Mouse (Mus musculus) ES-E14 (cell line): Measurements from ENCODE around the gene Dnajc7. TPM values are rescaled to one million over a fixed set of nuclear protein-coding genes. Genes with fewer than 3 reads are reported as not detected.
"Not testable (repeated sequence)": the region's sequence is repeated elsewhere in the genome, so short reads cannot be mapped to it uniquely, and the experiment has no call there.

ENCODE experiments used
- DNase-seq: peaks from one replicate; pipeline ENCODE4 v3.0.0-alpha.2; 2013; ENCODE audit warnings: low read depth, low spot score
- H3K27ac ChIP-seq: 2 replicates; pipeline ENCODE4 v1.5.1; 2012; ENCODE audit warnings: low read depth, mild to moderate bottlenecking, low read length, moderate library complexity, mixed read lengths; ENCODE audit not compliant: poor library complexity, insufficient read depth, severe bottlenecking
- H3K36me3 ChIP-seq: 2 replicates; pipeline ENCODE4 v1.6.1; 2012; ENCODE audit warnings: mild to moderate bottlenecking, low read length, moderate library complexity, mixed read lengths; ENCODE audit not compliant: control insufficient read depth, poor library complexity, insufficient read depth, severe bottlenecking
- H3K4me1 ChIP-seq, 2 experiments: fragments of 150-350 bp in 1 of 2; sonication (generic) in 1 of 2; 2 replicates each; pipeline ENCODE4 v1.6.1; 2012; ENCODE audit warnings: low read length in 2 of 2, mild to moderate bottlenecking in 1 of 2, mixed read lengths in 1 of 2; ENCODE audit not compliant: control insufficient read depth in 2 of 2, insufficient read depth in 2 of 2, poor library complexity in 1 of 2
- H3K4me3 ChIP-seq, 2 experiments: fragments of 150-350 bp in 1 of 2; sonication (generic) in 1 of 2; 2 replicates each; pipeline ENCODE4 v1.5.1; 2012; ENCODE audit warnings: low read length in 2 of 2, low read depth in 1 of 2, mild to moderate bottlenecking in 1 of 2, mixed read lengths in 1 of 2; ENCODE audit not compliant: insufficient read depth in 1 of 2, poor library complexity in 1 of 2, severe bottlenecking in 1 of 2
- H3K9ac ChIP-seq: 2 replicates; pipeline ENCODE4 v1.6.1; 2012; ENCODE audit warnings: low read depth, mild to moderate bottlenecking, low read length, mixed read lengths; ENCODE audit not compliant: poor library complexity, insufficient read depth, severe bottlenecking
- H3K9me3 ChIP-seq: fragments of 150-350 bp; sonication (generic); 2 replicates; pipeline ENCODE4 v1.6.1; 2012; ENCODE audit warnings: low read depth, mild to moderate bottlenecking, low read length; ENCODE audit not compliant: control insufficient read depth, insufficient read depth
- CHD2 ChIP-seq: IDR thresholded peaks from 2 replicates; pipeline ENCODE4 v1.6.1; 2014; ENCODE audit warnings: mild to moderate bottlenecking, low read depth, low read length, inconsistent platforms
- HCFC1 ChIP-seq: IDR thresholded peaks from 2 replicates; pipeline ENCODE4 v1.6.1; 2012; ENCODE audit warnings: low read length, inconsistent platforms, borderline replicate concordance; ENCODE audit not compliant: insufficient read depth
- MAFK ChIP-seq: IDR thresholded peaks from 2 replicates; pipeline ENCODE4 v1.6.1; 2014; ENCODE audit warnings: mild to moderate bottlenecking, low read depth, low read length, inconsistent platforms; ENCODE audit not compliant: insufficient read depth
- ZC3H11A ChIP-seq: IDR thresholded peaks from 2 replicates; pipeline ENCODE4 v1.6.1; 2012; ENCODE audit warnings: low read depth, mild to moderate bottlenecking, inconsistent platforms, low read length, borderline replicate concordance
- ZNF384 ChIP-seq: IDR thresholded peaks from 2 replicates; pipeline ENCODE4 v1.6.1; 2012; ENCODE audit warnings: low read depth, low read length, inconsistent platforms
- in situ Hi-C, 2 experiments: fragments of 600-800 bp; cut with MboI; formaldehyde crosslinking; loops; one replicate each; pipeline ENCODE4 v1.15.1; 2025; ENCODE audit warnings: low sequenced_read_pairs in 2 of 2, inconsistent platforms in 1 of 2; ENCODE audit not compliant: unreplicated experiment in 2 of 2
- total RNA-seq: library from RNA; depleted of rRNA; stranded (reverse); fragments of 300-350 nt; gene quantifications from 2 replicates; pipeline ENCODE4 v1.2.3, GENCODE M21; 2012; rRNA removed

The Dnajc7 gene
- 139 and 208 TPM in 2 replicates for total RNA-seq

GRCm38 (mm10) chr11:100619982-100620381 is at the start of gene Dnajc7:
Dnajc7 (minus strand) TSS chr11:100620168.
- peak within 1 kb of the TSS; percentile 98 for H3K9ac ChIP-seq
- no peaks in the 10 kb centered on the region for H3K9me3 ChIP-seq
- H3K27ac ChIP-seq = peak within 1 kb of the TSS; percentile 97
- H3K4me3 ChIP-seq = peak within 1 kb of the TSS; percentile 86 to 96
- no peak for TF ChIP-seq MAFK
- no peak for TF ChIP-seq HCFC1
- TF ChIP-seq CHD2 = no peak
- TF ChIP-seq ZC3H11A = no peak
- no peak for TF ChIP-seq ZNF384
- peaks cover 3 to 8% of the 10 kb centered on the region in 2 experiments; a peak in 3 of 4 replicates for H3K4me1 ChIP-seq
- in situ Hi-C loops = no loop called here
- peaks cover 6% of the 10 kb centered on the region; the same call in 1 of the 2 replicates for H3K36me3 ChIP-seq
- no peak for DNase-seq

- H3K9me3 ChIP-seq = peaks cover 3% of the 10 kb centered on the region; the same call in 1 of the 2 replicates
- H3K4me3 ChIP-seq = no peak overlapping the region
- H3K27ac ChIP-seq = no peak overlapping the region
- TF ChIP-seq CHD2 = no peak
- no peak for TF ChIP-seq ZC3H11A
- TF ChIP-seq MAFK = no peak
- no peak for TF ChIP-seq HCFC1
- no peak for TF ChIP-seq ZNF384
- no peak for DNase-seq
- H3K4me1 ChIP-seq = peaks cover 2 to 9% of the 10 kb centered on the region in 2 experiments; a peak in 2 of 4 replicates
- H3K36me3 ChIP-seq = no peaks in the 10 kb centered on the region
- H3K9ac ChIP-seq = no peak overlapping the region
- in situ Hi-C loops = no loop called here
Measured at GRCm38 (mm10) chr11:100659806-100660205, 39.8 kb upstream of the Dnajc7 start.

GRCm38 (mm10) chr11:100656458-100656857 is 36.5 kb upstream of the Dnajc7 start:
- DNase-seq = no peak
- H3K4me3 ChIP-seq = no peak overlapping the region
- no peaks in the 10 kb centered on the region; the same call in 1 of the 2 replicates for H3K9me3 ChIP-seq
- no peak overlapping the region for H3K9ac ChIP-seq
- TF ChIP-seq ZNF384 = no peak
- no peak for TF ChIP-seq HCFC1
- no peak for TF ChIP-seq MAFK
- TF ChIP-seq CHD2 = no peak
- TF ChIP-seq ZC3H11A = no peak
- in situ Hi-C loops = no loop called here
- no peaks in the 10 kb centered on the region for H3K36me3 ChIP-seq
- H3K27ac ChIP-seq = no peak overlapping the region
- H3K4me1 ChIP-seq = peaks cover 2 to 10% of the 10 kb centered on the region in 2 experiments; a peak in 2 of 4 replicates

GRCm38 (mm10) chr11:100655589-100655988 is 35.6 kb upstream of the Dnajc7 start:
- H3K36me3 ChIP-seq, H3K9me3 ChIP-seq, H3K4me3 ChIP-seq, in situ Hi-C loops, DNase-seq, H3K27ac ChIP-seq, H3K9ac ChIP-seq: not testable (repeated sequence)
- peaks cover 2 to 17% of the 10 kb centered on the region in 2 experiments; a peak in 2 of 4 replicates for H3K4me1 ChIP-seq

GRCm38 (mm10) chr11:100651748-100652147 is 31.8 kb upstream of the Dnajc7 start:
- H3K4me1 ChIP-seq = peaks cover 2 to 18% of the 10 kb centered on the region in 2 experiments; a peak in 2 of 4 replicates
- no peaks in the 10 kb centered on the region for H3K36me3 ChIP-seq
- H3K9me3 ChIP-seq = no peaks in the 10 kb centered on the region
- no peak overlapping the region for H3K27ac ChIP-seq
- TF ChIP-seq HCFC1 = no peak
- no peak for TF ChIP-seq ZC3H11A
- TF ChIP-seq CHD2 = no peak
- TF ChIP-seq MAFK = no peak
- no peak for TF ChIP-seq ZNF384
- in situ Hi-C loops = no loop called here
- no peak for DNase-seq
- no peak overlapping the region for H3K9ac ChIP-seq
- H3K4me3 ChIP-seq = no peak overlapping the region
